Mouse (Mus musculus): Measurements from ENCODE around the gene Cadm1. TPM values are rescaled to one million over a fixed set of nuclear protein-coding genes. Genes with fewer than 3 reads are reported as not detected.
A peak's percentile ranks its signal among the peaks of the same experiment; 100 is the strongest.

The Cadm1 gene
- polyA plus RNA-seq, 1 experiment from 2014 or later, result 20.9 TPM

GRCm38 (mm10) chr9:47586839-47587238, 56.9 kb downstream of the Cadm1 start:
- Histone ChIP-seq H3K4me3 (ENCODE audit: low read depth, low read length) (no peak overlapping the region), H3K36me3 (ENCODE audit: control insufficient read depth, insufficient read depth) (no peaks in the 10 kb centered on the region), H3K4me1 (replicated peaks; ENCODE audit: control insufficient read depth, insufficient read depth, low read length) (no peaks in the 10 kb centered on the region), H3K9me3 (ENCODE audit: control insufficient read depth) (no peaks in the 10 kb centered on the region), H3K4me2 (replicated peaks; ENCODE audit: low read depth) (no peak overlapping the region), H3K27ac (ENCODE audit: low read depth, low read length) (no peak overlapping the region), H3K9ac (ENCODE audit: low read depth, low read length) (no peak overlapping the region), H3K27me3 (replicated peaks; ENCODE audit: control insufficient read depth, insufficient read depth, low read length) (peaks cover 4% of the 10 kb centered on the region; the same call in 1 of the 2 replicates)
- ATAC-seq, result no peak
- WGBS, result 85% methylated on average over 8 of the region's 8 CpGs
- TF ChIP-seq CTCF (IDR thresholded peaks at IDR 0.05; ENCODE audit: low read depth), result no peak

- H3K36me3 ChIP-seq (ENCODE audit: control insufficient read depth, insufficient read depth), result no peaks in the 10 kb centered on the region
- peaks cover 4% of the 10 kb centered on the region; the same call in 1 of the 2 replicates for H3K27me3 ChIP-seq (replicated peaks; ENCODE audit: control insufficient read depth, insufficient read depth, low read length)
- no peak for ATAC-seq
- H3K4me2 ChIP-seq (replicated peaks; ENCODE audit: low read depth), result 0 out of 2 replicates have a peak overlapping the region, but pooled peaks have one; percentile 13
- WGBS, result 36% methylated on average over 7 of the region's 7 CpGs
- no peak overlapping the region for H3K4me3 ChIP-seq (ENCODE audit: low read depth, low read length)
- H3K9ac ChIP-seq (ENCODE audit: low read depth, low read length), result no peak overlapping the region
- peak; percentile 74 for TF ChIP-seq CTCF (IDR thresholded peaks at IDR 0.05; ENCODE audit: low read depth)
- H3K4me1 ChIP-seq (replicated peaks; ENCODE audit: control insufficient read depth, insufficient read depth, low read length), result no peaks in the 10 kb centered on the region
- H3K9me3 ChIP-seq (ENCODE audit: control insufficient read depth), result no peaks in the 10 kb centered on the region
- H3K27ac ChIP-seq (ENCODE audit: low read depth, low read length), result no peak overlapping the region
These were observed 57.7 kb downstream of the Cadm1 start for GRCm38 (mm10) chr9:47587577-47588194.

- no peaks in the 10 kb centered on the region for H3K36me3 ChIP-seq (ENCODE audit: control insufficient read depth, insufficient read depth)
- no peaks in the 10 kb centered on the region; the same call in 1 of the 2 replicates for H3K27me3 ChIP-seq (replicated peaks; ENCODE audit: control insufficient read depth, insufficient read depth, low read length)
- no peak for TF ChIP-seq CTCF (IDR thresholded peaks at IDR 0.05; ENCODE audit: low read depth)
- H3K4me1 ChIP-seq (replicated peaks; ENCODE audit: control insufficient read depth, insufficient read depth, low read length), result no peaks in the 10 kb centered on the region
- ATAC-seq, result peak; percentile 81
- H3K4me2 ChIP-seq (replicated peaks; ENCODE audit: low read depth), result no peak overlapping the region
- no peak overlapping the region for H3K4me3 ChIP-seq (ENCODE audit: low read depth, low read length)
- no peak overlapping the region for H3K27ac ChIP-seq (ENCODE audit: low read depth, low read length)
- WGBS, result 28% methylated on average over 5 of the region's 5 CpGs
- H3K9me3 ChIP-seq (ENCODE audit: control insufficient read depth), result no peaks in the 10 kb centered on the region
- H3K9ac ChIP-seq (ENCODE audit: low read depth, low read length), result no peak overlapping the region
These were observed 59.9 kb downstream of the Cadm1 start for GRCm38 (mm10) chr9:47589832-47590231.

GRCm38 (mm10) chr9:47601541-47601940, 71.6 kb downstream of the Cadm1 start:
- WGBS, result 77% methylated on average over 11 of the region's 11 CpGs
- no peak for ATAC-seq
- Histone ChIP-seq H3K4me2 (replicated peaks; ENCODE audit: low read depth) (no peak overlapping the region), H3K4me3 (ENCODE audit: low read depth, low read length) (no peak overlapping the region), H3K27me3 (replicated peaks; ENCODE audit: control insufficient read depth, insufficient read depth, low read length) (no peaks in the 10 kb centered on the region), H3K4me1 (replicated peaks; ENCODE audit: control insufficient read depth, insufficient read depth, low read length) (no peaks in the 10 kb centered on the region), H3K9ac (ENCODE audit: low read depth, low read length) (no peak overlapping the region), H3K9me3 (ENCODE audit: control insufficient read depth) (no peaks in the 10 kb centered on the region), H3K36me3 (ENCODE audit: control insufficient read depth, insufficient read depth) (no peaks in the 10 kb centered on the region), H3K27ac (ENCODE audit: low read depth, low read length) (no peak overlapping the region)
- TF ChIP-seq CTCF (IDR thresholded peaks at IDR 0.05; ENCODE audit: low read depth), result no peak

- Histone ChIP-seq H3K27me3 (replicated peaks; ENCODE audit: control insufficient read depth, insufficient read depth, low read length) (no peaks in the 10 kb centered on the region), H3K36me3 (ENCODE audit: control insufficient read depth, insufficient read depth) (no peaks in the 10 kb centered on the region), H3K4me2 (replicated peaks; ENCODE audit: low read depth) (no peak overlapping the region), H3K9me3 (ENCODE audit: control insufficient read depth) (no peaks in the 10 kb centered on the region), H3K27ac (ENCODE audit: low read depth, low read length) (no peak overlapping the region), H3K4me1 (replicated peaks; ENCODE audit: control insufficient read depth, insufficient read depth, low read length) (no peaks in the 10 kb centered on the region), H3K9ac (ENCODE audit: low read depth, low read length) (no peak overlapping the region), H3K4me3 (ENCODE audit: low read depth, low read length) (no peak overlapping the region)
- TF ChIP-seq CTCF (IDR thresholded peaks at IDR 0.05; ENCODE audit: low read depth), result no peak
- WGBS, result 75% methylated on average over 4 of the region's 4 CpGs
- ATAC-seq, result no peak
These were observed 74.0 kb downstream of the Cadm1 start for GRCm38 (mm10) chr9:47603971-47604370.

- Histone ChIP-seq H3K9ac (ENCODE audit: low read depth, low read length) (no peak overlapping the region), H3K36me3 (ENCODE audit: control insufficient read depth, insufficient read depth) (no peaks in the 10 kb centered on the region), H3K4me2 (replicated peaks; ENCODE audit: low read depth) (no peak overlapping the region), H3K27me3 (replicated peaks; ENCODE audit: control insufficient read depth, insufficient read depth, low read length) (no peaks in the 10 kb centered on the region), H3K4me1 (replicated peaks; ENCODE audit: control insufficient read depth, insufficient read depth, low read length) (no peaks in the 10 kb centered on the region), H3K27ac (ENCODE audit: low read depth, low read length) (no peak overlapping the region), H3K4me3 (ENCODE audit: low read depth, low read length) (no peak overlapping the region), H3K9me3 (ENCODE audit: control insufficient read depth) (no peaks in the 10 kb centered on the region)
- TF ChIP-seq CTCF (IDR thresholded peaks at IDR 0.05; ENCODE audit: low read depth), result no peak
- WGBS, result 77% methylated on average over 5 of the region's 5 CpGs
- ATAC-seq, result no peak
These were observed 75.7 kb downstream of the Cadm1 start for GRCm38 (mm10) chr9:47605628-47606027.
